In genomic region chr15:81361022-81361404, GRCm38 (mm10) we compare ENCODE assay signal across 8 mouse cellular contexts. TPM values are rescaled to one million over a fixed set of nuclear protein-coding genes. Genes with fewer than 3 reads are reported as not detected.
DNase-seq lines count a peak whose midpoint lies in the region; ATAC-seq and TF ChIP-seq lines count a peak whose summit lies in the region.

No protein-coding gene starts in this region.

- H3K79me2 ChIP-seq in myocyte (ENCODE audit: control insufficient read depth, insufficient read depth): peaks cover 29% of the 10 kb centered on the region

- TF ChIP-seq POLR2A in myocyte (IDR thresholded peaks at IDR 0.05; ENCODE audit: insufficient read length, low read depth): no peak

- no peaks in the 10 kb centered on the region for H3K27me3 ChIP-seq in kidney, embryonic 15.5 days
- H3K27me3 ChIP-seq in embryonic facial prominence, embryonic 11.5 days (ENCODE audit: control insufficient read depth, insufficient read depth, low read length): no peaks in the 10 kb centered on the region
- no peaks in the 10 kb centered on the region for H3K27me3 ChIP-seq in intestine, embryonic 16.5 days (replicated peaks; ENCODE audit: control insufficient read depth, insufficient read depth, low read length)
- H3K27me3 ChIP-seq in myocyte (ENCODE audit: control insufficient read depth, insufficient read depth, insufficient read length): no peaks in the 10 kb centered on the region

- H3K4me1 ChIP-seq in kidney, embryonic 15.5 days: peaks cover 32% of the 10 kb centered on the region
- H3K4me1 ChIP-seq in embryonic facial prominence, embryonic 11.5 days (ENCODE audit: control insufficient read depth, insufficient read depth, low read length): no peaks in the 10 kb centered on the region
- peaks cover 17% of the 10 kb centered on the region; the same call in 1 of the 2 replicates for H3K4me1 ChIP-seq in intestine, embryonic 16.5 days (ENCODE audit: control insufficient read depth, insufficient read depth, low read length)

- peaks cover 35% of the 10 kb centered on the region for H3K36me3 ChIP-seq in kidney, embryonic 15.5 days
- no peaks in the 10 kb centered on the region for H3K36me3 ChIP-seq in embryonic facial prominence, embryonic 11.5 days (replicated peaks; ENCODE audit: control insufficient read depth, insufficient read depth, low read depth, low read length)
- no peaks in the 10 kb centered on the region for H3K36me3 ChIP-seq in intestine, embryonic 16.5 days (ENCODE audit: control insufficient read depth, insufficient read depth, low read length)
- H3K36me3 ChIP-seq in myocyte (ENCODE audit: control insufficient read depth, insufficient read depth): peaks cover 33% of the 10 kb centered on the region

- H3K9ac ChIP-seq in kidney, embryonic 15.5 days: peak overlapping the region; percentile 78; the same call in 1 of the 2 replicates
- no peak overlapping the region for H3K9ac ChIP-seq in embryonic facial prominence, embryonic 11.5 days (replicated peaks; ENCODE audit: low read length)
- H3K9ac ChIP-seq in intestine, embryonic 16.5 days (ENCODE audit: low read depth, low read length): peak overlapping the region; percentile 48; the same call in 1 of the 2 replicates

- H3K9me3 ChIP-seq in kidney, embryonic 15.5 days (replicated peaks): no peaks in the 10 kb centered on the region
- H3K9me3 ChIP-seq in embryonic facial prominence, embryonic 11.5 days (replicated peaks; ENCODE audit: control insufficient read depth, low read length): no peaks in the 10 kb centered on the region
- no peaks in the 10 kb centered on the region for H3K9me3 ChIP-seq in intestine, embryonic 16.5 days (ENCODE audit: control insufficient read depth, low read length)

- H3K4me3 ChIP-seq in kidney, embryonic 15.5 days (replicated peaks): peak overlapping the region; percentile 70
- H3K4me3 ChIP-seq in embryonic facial prominence, embryonic 11.5 days (ENCODE audit: low read depth, low read length): peak overlapping the region; percentile 44
- peak overlapping the region; percentile 76 for H3K4me3 ChIP-seq in intestine, embryonic 16.5 days (ENCODE audit: low read length)
- peak overlapping the region; percentile 53 for H3K4me3 ChIP-seq in myocyte

- H3K27ac ChIP-seq in kidney, embryonic 15.5 days: peak overlapping the region; percentile 89
- no peak overlapping the region for H3K27ac ChIP-seq in embryonic facial prominence, embryonic 11.5 days (replicated peaks; ENCODE audit: low read depth, low read length)
- peak overlapping the region; percentile 65 for H3K27ac ChIP-seq in intestine, embryonic 16.5 days (ENCODE audit: low read length)

- intact Hi-C loops in gastrocnemius, postnatal 14 days (cut with DNase I; ENCODE audit: low total_unique reads): no loop called here

- 26% methylated on average over 6 of the region's 6 CpGs for WGBS in kidney, embryonic 15.5 days
- 33% methylated on average over 6 of the region's 6 CpGs for WGBS in embryonic facial prominence, embryonic 11.5 days
- WGBS in intestine, embryonic 16.5 days: 29% methylated on average over 6 of the region's 6 CpGs

- DNase-seq in kidney, postnatal 25 days: no peak
- no peak for DNase-seq in embryonic facial prominence, embryonic 11.5 days (ENCODE audit: low spot score)
- DNase-seq in c-Kit-positive CD71-positive TER-119-positive erythroid progenitor cells, embryonic 14.5 days (ENCODE audit: low spot score): no peak
- no peak for DNase-seq in adrenal gland, adult 8-10 months
- DNase-seq in gastrocnemius, postnatal 14 days: no peak

- peak overlapping the region; percentile 41 for H3ac ChIP-seq in myocyte (ENCODE audit: control insufficient read depth, insufficient read length)

- peak; percentile 69 for ATAC-seq in kidney, embryonic 15.5 days (replicated peaks; ENCODE audit: low FRiP score)
- ATAC-seq in embryonic facial prominence, embryonic 11.5 days (replicated peaks; ENCODE audit: insufficient number of reproducible peaks, low FRiP score, low TSS enrichment, low read depth): peak; percentile 70
- peak; percentile 57 for ATAC-seq in intestine, embryonic 16.5 days

- peak overlapping the region; percentile 74 for H3K4me2 ChIP-seq in kidney, embryonic 15.5 days
- peak overlapping the region; percentile 51 for H3K4me2 ChIP-seq in embryonic facial prominence, embryonic 11.5 days (ENCODE audit: low read depth, low read length)
- H3K4me2 ChIP-seq in intestine, embryonic 16.5 days (ENCODE audit: low read depth, low read length): peak overlapping the region; percentile 77
- H3K4me2 ChIP-seq in myocyte (ENCODE audit: low read depth): peak overlapping the region; percentile 93

TF ChIP-seq in myocyte, 11 proteins besides CTCF, POLR2A, EP300 and RAD21:
- no peak for TF ChIP-seq MYOD1 (IDR thresholded peaks at IDR 0.05; ENCODE audit: control insufficient read depth in 1 of 3, insufficient read length in 2 of 3, low read depth in 2 of 3)
- TF ChIP-seq SRF (IDR thresholded peaks at IDR 0.05; ENCODE audit: control insufficient read depth, insufficient read length, low read depth): no peak
- TF ChIP-seq POLR2AphosphoS2 (IDR thresholded peaks at IDR 0.05; ENCODE audit: insufficient read length, low read depth): no peak
- TF ChIP-seq REST (IDR thresholded peaks at IDR 0.05; ENCODE audit: insufficient read depth, insufficient read length): no peak
- no peak for TF ChIP-seq E2F4 (IDR thresholded peaks at IDR 0.05; ENCODE audit: insufficient read depth)
- TF ChIP-seq TCF3 (IDR thresholded peaks at IDR 0.05; ENCODE audit: insufficient read length, low read depth): no peak
- TF ChIP-seq USF1 (IDR thresholded peaks at IDR 0.05; ENCODE audit: low read depth): no peak
- no peak for TF ChIP-seq MAX (IDR thresholded peaks at IDR 0.05; ENCODE audit: low read depth)
- no peak for TF ChIP-seq MYOG (IDR thresholded peaks at IDR 0.05; ENCODE audit: control insufficient read depth in 1 of 3, insufficient read depth in 1 of 3, insufficient read length in 2 of 3, low read depth in 2 of 3)

RNA-seq across cellular contexts. Expression of gene Slc25a17, which starts 0.4 kb away (rescaled TPM):
- polyA plus RNA-seq in kidney, embryonic 15.5 days (2015; fragmentation: Nextera tagmentation; extraction: Ambion mirVana): 122 and 128 TPM in 2 replicates
- polyA plus RNA-seq in embryonic facial prominence, embryonic 11.5 days (2014; fragmentation: Nextera tagmentation; extraction: Ambion mirVana): 119 and 125 TPM in 2 replicates
- polyA plus RNA-seq in intestine, embryonic 16.5 days (2015; fragmentation: Nextera tagmentation; extraction: Ambion mirVana): 61.7 and 67.4 TPM in 2 replicates
- 40.9 TPM for polyA plus RNA-seq in myocyte (2012; fragmentation: generic; extraction: Trizol)
- total RNA-seq in adrenal gland, adult 8-10 months (2022): 100 to 1,000 TPM in 2 of 4 experiments, 10 to 100 TPM in 2; 70.7 to 112 (median 90.9) TPM
- 10 to 100 TPM; 15.6 to 15.9 TPM for total RNA-seq in gastrocnemius, postnatal 14 days (2021)

RNA-seq across cellular contexts. Expression of gene St13, which starts 38.9 kb away (rescaled TPM):
- 185 and 196 TPM in 2 replicates for polyA plus RNA-seq in kidney, embryonic 15.5 days (2015; fragmentation: Nextera tagmentation; extraction: Ambion mirVana)
- 203 and 220 TPM in 2 replicates for polyA plus RNA-seq in embryonic facial prominence, embryonic 11.5 days (2014; fragmentation: Nextera tagmentation; extraction: Ambion mirVana)
- polyA plus RNA-seq in intestine, embryonic 16.5 days (2015; fragmentation: Nextera tagmentation; extraction: Ambion mirVana): 154 and 156 TPM in 2 replicates
- polyA plus RNA-seq in myocyte (2012; fragmentation: generic; extraction: Trizol): 228 TPM
- 100 to 1,000 TPM; 163 to 268 (median 222) TPM for total RNA-seq in adrenal gland, adult 8-10 months (2022)
- 10 to 100 TPM; 77.9 to 98.6 TPM for total RNA-seq in gastrocnemius, postnatal 14 days (2021)

RNA-seq across cellular contexts. Expression of gene Xpnpep3, which starts 38.9 kb away (rescaled TPM):
- polyA plus RNA-seq in kidney, embryonic 15.5 days (2015; fragmentation: Nextera tagmentation; extraction: Ambion mirVana): 13.2 and 13.3 TPM in 2 replicates
- 5.7 and 7.6 TPM in 2 replicates for polyA plus RNA-seq in embryonic facial prominence, embryonic 11.5 days (2014; fragmentation: Nextera tagmentation; extraction: Ambion mirVana)
- polyA plus RNA-seq in intestine, embryonic 16.5 days (2015; fragmentation: Nextera tagmentation; extraction: Ambion mirVana): 6.9 and 7.8 TPM in 2 replicates
- polyA plus RNA-seq in myocyte (2012; fragmentation: generic; extraction: Trizol): 6.3 TPM
- 10 to 100 TPM; 24.8 to 34.4 (median 28.9) TPM for total RNA-seq in adrenal gland, adult 8-10 months (2022)
- 1 to 10 TPM; 6.3 TPM for total RNA-seq in gastrocnemius, postnatal 14 days (2021)

RNA-seq across cellular contexts. Expression of gene Dnajb7, which starts 47.1 kb away (rescaled TPM):
- 2.1 and 2.2 TPM in 2 replicates for polyA plus RNA-seq in kidney, embryonic 15.5 days (2015; fragmentation: Nextera tagmentation; extraction: Ambion mirVana)
- 0.45 and 0.96 TPM in 2 replicates for polyA plus RNA-seq in embryonic facial prominence, embryonic 11.5 days (2014; fragmentation: Nextera tagmentation; extraction: Ambion mirVana)
- 1.2 and 1.6 TPM in 2 replicates for polyA plus RNA-seq in intestine, embryonic 16.5 days (2015; fragmentation: Nextera tagmentation; extraction: Ambion mirVana)
- 0.06 TPM for polyA plus RNA-seq in myocyte (2012; fragmentation: generic; extraction: Trizol)
- total RNA-seq in adrenal gland, adult 8-10 months (2022): under 1 TPM in 1 of 4 experiments, not detected in 3; 0.34 TPM
- not detected for total RNA-seq in gastrocnemius, postnatal 14 days (2021)
